Mouse (Mus musculus) thymus, adult 2 months (tissue): Measurements from ENCODE around the gene Rasl10a. TPM values are rescaled to one million over a fixed set of nuclear protein-coding genes. Genes with fewer than 3 reads are reported as not detected.

Source experiments
- DNase-seq: peaks from one replicate; pipeline ENCODE4 v3.0.0; 2021
- H3K27ac ChIP-seq: fragments of 200-500 bp; 2 replicates; pipeline ENCODE4 v1.5.1; 2012; ENCODE audit warnings: low read length, control low read depth; ENCODE audit not compliant: control insufficient read depth, insufficient read depth
- H3K27me3 ChIP-seq: fragments of 200-500 bp; 2 replicates; pipeline ENCODE4 v1.6.1; 2012; ENCODE audit warnings: mild to moderate bottlenecking, low read length, moderate library complexity, mixed read lengths; ENCODE audit not compliant: control insufficient read depth, insufficient read depth
- H3K36me3 ChIP-seq: fragments of 200-500 bp; 2 replicates; pipeline ENCODE4 v1.6.1; 2012; ENCODE audit warnings: mild to moderate bottlenecking, low read length, moderate library complexity; ENCODE audit not compliant: control insufficient read depth, insufficient read depth
- H3K4me1 ChIP-seq: fragments of 200-500 bp; replicated peaks from 2 replicates; pipeline ENCODE4 v1.6.1; 2012; ENCODE audit warnings: low read length; ENCODE audit not compliant: control insufficient read depth, insufficient read depth
- H3K4me3 ChIP-seq: fragments of 200-500 bp; 2 replicates; pipeline ENCODE4 v1.5.1; 2012; ENCODE audit warnings: mild to moderate bottlenecking, low read length, control low read depth, moderate library complexity; ENCODE audit not compliant: control insufficient read depth, insufficient read depth
- CTCF ChIP-seq: fragments of 200-500 bp; IDR thresholded peaks from 2 replicates; pipeline ENCODE4 v1.5.1; 2012; ENCODE audit warnings: mild to moderate bottlenecking, control low read depth, low read length, moderate library complexity, borderline replicate concordance; ENCODE audit not compliant: control insufficient read depth, poor library complexity, insufficient read depth; ENCODE audit errors: extremely low read depth
- POLR2A ChIP-seq: fragments of 200-500 bp; IDR thresholded peaks from 2 replicates; pipeline ENCODE4 v1.6.1; 2012; ENCODE audit warnings: mild to moderate bottlenecking, low read length, control low read depth, moderate library complexity; ENCODE audit not compliant: control insufficient read depth, poor library complexity, insufficient read depth; ENCODE audit errors: extremely low read depth
- WGBS: fragments of 180-500 bp; shearing (Covaris S2); methylation state at CpG from one replicate; pipeline ENCODE4 v1.1.7; 2018; 5-methylcytosine and 5-hydroxymethylcytosine counted together
- polyA plus RNA-seq: library from polyadenylated mRNA; depleted of rRNA; stranded (reverse); fragments of >200 nt; gene quantifications from 2 replicates; pipeline ENCODE4 v1.2.3, GENCODE M21; 2012

The Rasl10a gene
- polyA plus RNA-seq, 1 experiment: 6.5 TPM

DNA sequence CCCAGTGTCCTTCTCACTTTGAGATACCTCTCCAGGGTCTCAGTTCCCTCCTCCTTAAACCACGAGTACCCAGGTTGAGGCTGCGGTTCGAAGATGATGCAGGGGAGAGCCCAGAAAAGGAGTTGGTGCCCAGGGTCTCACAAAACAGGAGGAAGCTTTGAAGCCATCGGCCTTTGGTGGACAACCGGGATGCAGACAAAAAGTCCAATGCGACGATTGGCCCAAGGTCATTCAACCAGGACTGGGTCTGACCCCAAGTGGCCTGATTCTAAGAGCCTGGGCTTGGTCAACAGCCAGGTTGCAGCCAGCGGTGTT is 430 bp upstream of the Rasl10a start:
- 33% methylated on average over 8 of the region's 8 CpGs for WGBS
- no peaks in the 10 kb centered on the region for H3K36me3 ChIP-seq
- TF ChIP-seq POLR2A: no peak
- no peak for TF ChIP-seq CTCF
- H3K27ac ChIP-seq: no peak overlapping the region
- H3K27me3 ChIP-seq: peaks cover 33% of the 10 kb centered on the region; the same call in 1 of the 2 replicates
- no peak for DNase-seq
- 0 out of 2 replicates have a peak overlapping the region, but pooled peaks have one; percentile 46 for H3K4me3 ChIP-seq
- H3K4me1 ChIP-seq: peaks cover 21% of the 10 kb centered on the region

DNA sequence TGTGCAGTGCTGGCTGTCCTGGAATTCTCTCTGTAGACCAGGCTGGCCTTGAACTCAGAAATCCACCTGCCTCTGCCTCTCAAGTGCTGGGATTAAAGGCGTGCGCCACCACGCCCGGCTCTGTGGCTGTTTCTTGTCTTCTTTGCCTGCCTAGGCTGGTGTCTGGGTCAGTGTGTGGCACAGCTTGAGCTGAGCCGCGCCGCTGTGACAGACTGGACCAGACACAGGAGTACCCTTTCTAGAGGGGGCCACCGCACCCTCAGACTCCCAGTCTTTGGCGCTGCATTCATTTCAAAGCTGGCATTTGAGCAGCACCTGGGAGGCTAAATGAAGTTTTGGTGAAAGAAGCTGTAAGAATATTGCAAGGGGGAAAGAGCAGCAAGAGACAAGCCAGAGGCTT is 855 bp downstream of the Rasl10a start:
- no peaks in the 10 kb centered on the region for H3K36me3 ChIP-seq
- TF ChIP-seq CTCF (no peak), POLR2A (no peak)
- no peak overlapping the region for H3K4me3 ChIP-seq
- H3K27ac ChIP-seq: no peak overlapping the region
- 39% methylated on average over 9 of the region's 9 CpGs for WGBS
- H3K4me1 ChIP-seq: peaks cover 21% of the 10 kb centered on the region
- no peak for DNase-seq
- H3K27me3 ChIP-seq: peaks cover 36% of the 10 kb centered on the region; the same call in 1 of the 2 replicates

- TF ChIP-seq CTCF (no peak), POLR2A (no peak)
- Histone ChIP-seq H3K36me3 (no peaks in the 10 kb centered on the region), H3K4me1 (peaks cover 21% of the 10 kb centered on the region), H3K4me3 (no peak overlapping the region), H3K27ac (no peak overlapping the region), H3K27me3 (peaks cover 39% of the 10 kb centered on the region; the same call in 1 of the 2 replicates)
- DNase-seq: no peak
- WGBS: 43% methylated on average over 14 of the region's 14 CpGs
Measured at GRCm38 (mm10) chr11:5059230-5059629, 1.3 kb downstream of the Rasl10a start.

- Histone ChIP-seq H3K27me3 (peaks cover 42% of the 10 kb centered on the region; the same call in 1 of the 2 replicates), H3K4me3 (no peak overlapping the region), H3K36me3 (no peaks in the 10 kb centered on the region), H3K27ac (no peak overlapping the region), H3K4me1 (peaks cover 21% of the 10 kb centered on the region)
- DNase-seq: no peak
- WGBS: 19% methylated on average over 27 of the region's 27 CpGs
- TF ChIP-seq CTCF (peak; percentile 90), POLR2A (no peak)
Measured at GRCm38 (mm10) chr11:5059704-5060156, 1.8 kb downstream of the Rasl10a start.

- DNase-seq: no peak
- Histone ChIP-seq H3K4me1 (peaks cover 27% of the 10 kb centered on the region), H3K27ac (no peak overlapping the region), H3K4me3 (no peak overlapping the region), H3K27me3 (peaks cover 50% of the 10 kb centered on the region), H3K36me3 (no peaks in the 10 kb centered on the region)
- WGBS: 69% methylated on average over 28 of the region's 28 CpGs
- TF ChIP-seq CTCF (no peak), POLR2A (no peak)
Measured at GRCm38 (mm10) chr11:5060756-5061412, 3.0 kb downstream of the Rasl10a start.

DNA sequence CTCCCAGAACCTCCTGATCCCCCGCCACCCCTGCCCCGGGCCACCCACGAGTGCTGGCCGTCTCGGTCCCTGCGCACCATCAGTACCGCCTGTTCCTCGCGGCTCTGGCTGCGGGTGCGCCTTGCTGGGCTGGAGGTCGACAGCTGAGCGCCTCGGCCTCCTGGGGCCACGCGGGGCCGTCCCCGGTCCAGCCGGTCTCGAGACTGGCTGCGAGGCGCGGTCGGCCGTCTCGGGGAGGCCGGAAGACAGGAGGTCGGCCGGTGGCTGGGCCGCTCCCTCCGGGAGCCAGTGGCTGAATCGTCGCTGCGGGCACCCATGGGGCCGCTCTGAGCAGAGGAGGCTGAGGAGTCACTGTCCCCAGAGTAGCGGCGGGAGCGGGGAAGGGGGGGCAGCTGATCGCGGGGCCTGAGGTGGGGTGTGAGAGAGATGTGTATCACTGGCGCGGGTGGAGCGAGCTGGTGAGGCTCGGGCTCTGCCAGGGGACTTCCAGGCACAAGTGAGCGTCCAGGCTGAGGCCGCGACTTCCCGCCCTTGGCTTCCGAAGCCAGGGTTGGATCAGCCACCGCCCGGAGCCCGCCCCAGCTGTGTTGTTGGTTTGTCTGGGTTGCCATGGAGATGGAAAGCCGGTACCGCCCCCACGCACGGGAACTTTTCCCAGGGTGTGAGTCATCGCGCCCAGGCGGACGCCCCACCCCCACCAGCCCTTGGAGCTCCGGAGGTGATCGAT is 3.6 kb downstream of the Rasl10a start:
- no peaks in the 10 kb centered on the region for H3K36me3 ChIP-seq
- no peak overlapping the region for H3K4me3 ChIP-seq
- H3K27ac ChIP-seq: no peak overlapping the region
- DNase-seq: peak; percentile 48
- H3K27me3 ChIP-seq: peaks cover 50% of the 10 kb centered on the region
- peaks cover 27% of the 10 kb centered on the region for H3K4me1 ChIP-seq
- 2% methylated on average over 62 of the region's 62 CpGs for WGBS
- no peak for TF ChIP-seq POLR2A
- TF ChIP-seq CTCF: no peak

GRCm38 (mm10) chr11:5062326-5062725 is 4.4 kb downstream of the Rasl10a start:
- peaks cover 47% of the 10 kb centered on the region for H3K27me3 ChIP-seq
- 27% methylated on average over 13 of the region's 13 CpGs for WGBS
- peaks cover 27% of the 10 kb centered on the region for H3K4me1 ChIP-seq
- H3K27ac ChIP-seq: no peak overlapping the region
- H3K36me3 ChIP-seq: no peaks in the 10 kb centered on the region
- no peak for DNase-seq
- H3K4me3 ChIP-seq: no peak overlapping the region
- TF ChIP-seq POLR2A: no peak
- no peak for TF ChIP-seq CTCF
